Mouse (Mus musculus): ENCODE data around the gene Gpn3.

Gene Gpn3

GRCm38 (mm10) chr5:122390006-122390405 lies 18.3 kb downstream of the Gpn3 start:
- DNase-seq (ENCODE audit: low read depth, low spot score), result no peak

GRCm38 (mm10) chr5:122390671-122391070 lies 19.0 kb downstream of the Gpn3 start:
- no peak for DNase-seq (ENCODE audit: low read depth, low spot score)

- no peak for DNase-seq (ENCODE audit: low read depth, low spot score)
Observed at GRCm38 (mm10) chr5:122391178-122391785, 19.6 kb downstream of the Gpn3 start.

- DNase-seq (ENCODE audit: low read depth, low spot score), result peak; percentile 93
Observed at GRCm38 (mm10) chr5:122391786-122392180, 20.1 kb downstream of the Gpn3 start, which contains the start of gene Arpc3. Gene Arpc3 (plus strand): TSS chr5:122391878.

- DNase-seq (ENCODE audit: low read depth, low spot score), result peak; percentile 65
Observed at GRCm38 (mm10) chr5:122392227-122393004, 20.7 kb downstream of the Gpn3 start.

- peak; percentile 82 for DNase-seq (ENCODE audit: low read depth, low spot score)
Observed at GRCm38 (mm10) chr5:122393887-122394286, 22.2 kb downstream of the Gpn3 start.

GRCm38 (mm10) chr5:122396791-122397190 lies 25.1 kb downstream of the Gpn3 start:
- DNase-seq (ENCODE audit: low read depth, low spot score), result no peak

GRCm38 (mm10) chr5:122397495-122397894 lies 25.8 kb downstream of the Gpn3 start:
- DNase-seq (ENCODE audit: low read depth, low spot score), result no peak

GRCm38 (mm10) chr5:122399871-122400270 lies 28.2 kb downstream of the Gpn3 start:
- no peak for DNase-seq (ENCODE audit: low read depth, low spot score)

- no peak for DNase-seq (ENCODE audit: low read depth, low spot score)
Observed at GRCm38 (mm10) chr5:122400628-122401302, 29.1 kb downstream of the Gpn3 start.

- DNase-seq (ENCODE audit: low read depth, low spot score), result peak; percentile 44
Observed at GRCm38 (mm10) chr5:122401303-122401640, 29.6 kb downstream of the Gpn3 start.

GRCm38 (mm10) chr5:122402160-122402559 lies 30.5 kb downstream of the Gpn3 start:
- no peak for DNase-seq (ENCODE audit: low read depth, low spot score)

- DNase-seq (ENCODE audit: low read depth, low spot score), result no peak
Observed at GRCm38 (mm10) chr5:122402772-122403171, 31.1 kb downstream of the Gpn3 start.

GRCm38 (mm10) chr5:122403362-122403761 lies 31.7 kb downstream of the Gpn3 start:
- no peak for DNase-seq (ENCODE audit: low read depth, low spot score)

- no peak for DNase-seq (ENCODE audit: low read depth, low spot score)
Observed at GRCm38 (mm10) chr5:122405537-122405936, 33.9 kb downstream of the Gpn3 start.

- DNase-seq (ENCODE audit: low read depth, low spot score), result peak; percentile 70
Observed at GRCm38 (mm10) chr5:122409692-122410645, 38.3 kb downstream of the Gpn3 start.

GRCm38 (mm10) chr5:122411892-122412291 lies 40.2 kb downstream of the Gpn3 start:
- no peak for DNase-seq (ENCODE audit: low read depth, low spot score)

GRCm38 (mm10) chr5:122412826-122413225 lies 41.1 kb downstream of the Gpn3 start:
- no peak for DNase-seq (ENCODE audit: low read depth, low spot score)

GRCm38 (mm10) chr5:122414351-122414750 lies 42.7 kb downstream of the Gpn3 start:
- no peak for DNase-seq (ENCODE audit: low read depth, low spot score)

GRCm38 (mm10) chr5:122415465-122415864 lies 43.8 kb downstream of the Gpn3 start:
- DNase-seq (ENCODE audit: low read depth, low spot score), result no peak

GRCm38 (mm10) chr5:122420676-122421075 lies 49.0 kb downstream of the Gpn3 start:
- peak; percentile 86 for DNase-seq (ENCODE audit: low read depth, low spot score)

All from A20 (cell line).